Mouse (Mus musculus): ENCODE measurements around the gene Trappc3l.

The Trappc3l gene

GRCm38 (mm10) chr10:34095147-34095546 lies 57.8 kb downstream of the Trappc3l start:
- no peak for DNase-seq (ENCODE audit: low spot score in 2 of 2)

- no peak for DNase-seq (ENCODE audit: low spot score in 2 of 2)
Measured at GRCm38 (mm10) chr10:34095964-34096363, 58.6 kb downstream of the Trappc3l start.

- DNase-seq (ENCODE audit: low spot score in 2 of 2), result peak; percentile 14 to 17
Measured at GRCm38 (mm10) chr10:34096418-34096883, 59.1 kb downstream of the Trappc3l start, which contains the start of gene Calhm5. Calhm5 (minus strand) TSS chr10:34096519.

- DNase-seq (ENCODE audit: low spot score in 2 of 2), result no peak
Measured at GRCm38 (mm10) chr10:34110863-34111465, 73.6 kb downstream of the Trappc3l start.

- DNase-seq (ENCODE audit: low spot score in 2 of 2), result no peak
Measured at GRCm38 (mm10) chr10:34111964-34112738, 74.8 kb downstream of the Trappc3l start.

GRCm38 (mm10) chr10:34117131-34117530 lies 79.7 kb downstream of the Trappc3l start:
- no peak for DNase-seq (ENCODE audit: low spot score in 2 of 2)

- DNase-seq (ENCODE audit: low spot score in 2 of 2), result no peak
Measured at GRCm38 (mm10) chr10:34117770-34118169, 80.4 kb downstream of the Trappc3l start.

GRCm38 (mm10) chr10:34118421-34118820 lies 81.0 kb downstream of the Trappc3l start:
- DNase-seq (ENCODE audit: low spot score in 2 of 2), result no peak

GRCm38 (mm10) chr10:34127392-34128378 lies 90.3 kb downstream of the Trappc3l start, which contains the start of gene Calhm6:
Calhm6 (minus strand) TSS chr10:34127984.
- peak in 1 of 2 experiments; percentile 34 for DNase-seq (ENCODE audit: low spot score in 2 of 2)

GRCm38 (mm10) chr10:34128391-34128790 lies 91.0 kb downstream of the Trappc3l start:
- DNase-seq (ENCODE audit: low spot score in 2 of 2), result no peak

GRCm38 (mm10) chr10:34131356-34131755 lies 94.0 kb downstream of the Trappc3l start:
- no peak for DNase-seq (ENCODE audit: low spot score in 2 of 2)

GRCm38 (mm10) chr10:34136432-34136831 lies 99.0 kb downstream of the Trappc3l start:
- DNase-seq (ENCODE audit: low spot score in 2 of 2), result no peak

- no peak for DNase-seq (ENCODE audit: low spot score in 2 of 2)
Measured at GRCm38 (mm10) chr10:34138027-34138426, 100.6 kb downstream of the Trappc3l start.

GRCm38 (mm10) chr10:34139768-34140167 lies 102.4 kb downstream of the Trappc3l start:
- DNase-seq (ENCODE audit: low spot score in 2 of 2), result no peak

- no peak for DNase-seq (ENCODE audit: low spot score in 2 of 2)
Measured at GRCm38 (mm10) chr10:34141693-34142092, 104.3 kb downstream of the Trappc3l start.

GRCm38 (mm10) chr10:34149772-34150171 lies 112.4 kb downstream of the Trappc3l start:
- DNase-seq (ENCODE audit: low spot score in 2 of 2), result no peak

GRCm38 (mm10) chr10:34150454-34150853 lies 113.1 kb downstream of the Trappc3l start:
- DNase-seq (ENCODE audit: low spot score in 2 of 2), result no peak

GRCm38 (mm10) chr10:34151827-34152226 lies 114.4 kb downstream of the Trappc3l start:
- no peak for DNase-seq (ENCODE audit: low spot score in 2 of 2)

GRCm38 (mm10) chr10:34155796-34156554 lies 118.6 kb downstream of the Trappc3l start:
- DNase-seq (ENCODE audit: low spot score in 2 of 2), result no peak
